Mouse (Mus musculus): ENCODE data around the gene Itgb1bp2.

DNA sequence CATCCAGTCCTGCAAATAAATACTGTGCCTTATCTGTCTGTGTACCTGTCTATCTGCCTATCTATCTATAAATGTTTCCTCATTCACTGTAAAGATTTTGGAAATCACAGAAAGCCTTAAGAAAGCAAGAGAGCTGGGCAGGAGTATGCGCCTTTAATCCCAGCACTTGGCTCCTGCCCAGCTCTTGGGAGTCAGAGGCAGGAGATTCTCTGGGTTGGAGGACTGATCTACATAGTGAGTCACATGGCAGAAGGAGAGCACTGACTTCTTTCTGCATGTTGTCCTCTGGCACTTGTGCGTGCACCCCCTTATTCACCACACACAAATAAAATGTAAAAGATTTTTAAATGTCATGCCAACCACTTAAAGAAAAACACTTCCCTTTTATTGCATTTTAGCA is 25.4 kb upstream of the Itgb1bp2 start:
- TF ChIP-seq CTCF (IDR thresholded peaks at IDR 0.05; ENCODE audit: control insufficient read depth, insufficient read depth, insufficient read length) (no peak), MYOG (IDR thresholded peaks at IDR 0.05; ENCODE audit: control insufficient read depth, extremely low read depth, insufficient read length) (no peak), MAX (IDR thresholded peaks at IDR 0.05) (no peak), USF1 (IDR thresholded peaks at IDR 0.05; ENCODE audit: low read depth) (no peak), CEBPB (IDR thresholded peaks at IDR 0.05; ENCODE audit: low read depth) (no peak), MYOD1 (IDR thresholded peaks at IDR 0.05; ENCODE audit: control insufficient read depth, insufficient read length, low read depth) (no peak)

All from C2C12 (cell line).